Mouse (Mus musculus) cerebellum, adult (tissue): ENCODE measurements at regions not wholly inside any gene's neighbourhood (a gene's known extent, or its start where the extent isn't known, plus 50 kb on each side); places are given as distances from the start of the nearest gene placed in this dataset.

Experiments used
- ATAC-seq: cut with Nextera tagmentation; 2 replicates; pipeline ENCODE4 v1.9.2; 2017; ENCODE audit warnings: mild to moderate bottlenecking, moderate library complexity, mixed read lengths; ENCODE audit not compliant: insufficient number of reproducible peaks, low FRiP score, low TSS enrichment

DNA sequence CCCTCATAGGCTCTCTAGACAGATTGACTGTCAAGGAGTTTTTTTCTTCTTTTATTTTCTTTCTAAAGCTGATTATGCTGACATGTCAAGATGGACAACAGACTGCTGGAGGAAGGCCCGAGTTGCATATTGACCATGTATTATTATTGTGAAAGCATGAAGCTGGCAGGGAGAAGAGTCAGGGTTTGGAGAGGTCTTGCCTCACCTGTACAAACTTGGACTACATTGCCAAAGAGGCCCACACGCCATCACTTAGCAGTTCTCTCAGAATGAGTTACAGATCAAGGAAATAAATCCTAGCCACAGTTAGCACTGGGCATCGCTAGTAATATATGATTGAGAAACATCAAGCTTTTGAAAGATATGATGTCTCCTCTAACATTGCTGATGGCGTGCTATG, 54.9 kb upstream of the Bmp2 start:
- ATAC-seq, result no peak

DNA sequence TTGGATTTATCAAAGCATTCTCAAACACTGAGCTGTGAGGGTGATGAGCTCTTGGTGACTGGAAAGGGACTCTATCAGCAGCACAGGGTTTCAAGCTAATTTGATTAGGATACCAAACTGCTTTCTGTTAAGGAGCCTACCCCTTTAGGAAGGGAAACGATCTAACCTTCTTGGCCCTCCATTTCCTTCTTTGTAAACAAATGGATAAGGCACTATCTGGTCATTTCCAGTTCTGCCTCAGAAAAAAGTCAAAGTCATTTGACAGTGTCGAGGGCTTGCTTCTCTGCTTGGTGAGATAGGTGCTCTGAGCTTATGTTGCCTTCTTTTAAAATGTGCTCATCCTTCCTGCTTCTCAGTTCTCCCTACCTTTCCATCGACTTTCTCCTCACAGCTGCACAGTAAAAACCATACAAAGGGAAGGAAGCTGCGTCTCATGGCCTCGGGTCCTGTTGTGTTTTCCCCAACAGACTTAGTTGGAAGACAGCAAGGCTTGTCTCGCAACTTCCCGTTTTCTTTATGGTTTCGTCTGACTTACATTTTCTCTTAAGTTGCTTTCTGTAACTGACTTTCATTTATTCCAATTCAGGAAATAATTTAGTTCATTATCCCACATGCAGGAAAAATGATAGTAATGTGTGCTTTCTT, 54.3 kb upstream of the Bmp2 start:
- ATAC-seq, result no peak

DNA sequence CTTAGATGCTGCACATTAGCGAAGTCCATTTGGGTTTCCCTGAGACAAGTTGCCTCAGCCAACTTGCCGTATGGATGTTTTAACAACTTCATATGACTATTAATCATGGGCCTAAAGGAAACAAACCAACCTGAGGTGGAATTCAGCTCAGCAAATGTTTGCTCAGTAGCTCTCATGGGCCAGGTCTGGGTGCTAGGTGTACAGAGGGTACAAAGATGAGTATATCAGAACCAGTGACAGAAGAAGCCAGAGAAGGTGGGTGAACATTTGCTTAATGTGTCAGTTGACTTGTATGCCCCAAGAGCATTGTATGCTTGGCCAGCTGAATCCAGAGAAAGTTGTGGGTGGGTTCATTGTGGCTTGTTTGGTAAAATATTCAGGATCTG, 53.8 kb upstream of the Bmp2 start:
- no peak for ATAC-seq

DNA sequence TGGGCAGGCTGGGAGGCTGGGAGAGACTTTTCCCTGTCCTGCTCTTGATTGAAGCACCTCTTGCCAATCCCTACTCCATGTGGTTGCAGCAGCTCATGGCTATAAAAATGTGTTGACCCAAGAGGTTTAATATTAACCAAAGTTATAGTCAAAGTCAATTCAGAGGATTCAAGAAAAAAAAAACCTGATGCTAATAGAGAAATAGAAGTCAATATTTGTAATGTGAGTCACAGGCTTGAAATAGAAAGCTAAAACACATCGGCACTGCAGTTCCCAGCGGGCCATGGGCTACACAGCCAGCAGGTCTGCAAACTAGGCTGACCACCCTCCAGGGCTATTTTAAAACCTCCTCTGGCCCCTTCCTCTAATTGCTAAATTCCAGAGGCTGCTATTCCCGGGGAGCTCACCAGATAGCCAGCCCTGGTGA, 53.2 kb upstream of the Bmp2 start:
- ATAC-seq, result no peak

DNA sequence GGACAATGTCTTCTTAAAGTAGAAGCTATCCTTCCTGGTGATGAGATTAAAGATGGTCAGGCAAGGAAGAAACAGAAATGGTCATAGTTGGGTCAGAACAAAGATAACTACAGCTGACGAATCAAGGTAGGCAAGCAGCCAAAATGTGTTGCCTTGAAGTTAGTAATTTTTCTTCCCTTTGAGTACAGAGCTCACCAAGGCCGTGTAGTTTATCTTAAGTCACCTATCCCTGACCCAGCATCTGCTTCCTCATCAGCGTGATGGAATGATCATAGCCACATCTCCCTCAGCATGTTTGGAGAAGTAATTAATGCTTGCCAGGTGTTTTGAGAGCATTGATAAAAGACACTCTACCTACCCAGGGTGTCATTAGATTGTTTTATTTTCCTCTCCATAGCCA, 52.1 kb upstream of the Bmp2 start:
- no peak for ATAC-seq
